ENCODE assay signal across 8 mouse cellular contexts in the genomic region with DNA sequence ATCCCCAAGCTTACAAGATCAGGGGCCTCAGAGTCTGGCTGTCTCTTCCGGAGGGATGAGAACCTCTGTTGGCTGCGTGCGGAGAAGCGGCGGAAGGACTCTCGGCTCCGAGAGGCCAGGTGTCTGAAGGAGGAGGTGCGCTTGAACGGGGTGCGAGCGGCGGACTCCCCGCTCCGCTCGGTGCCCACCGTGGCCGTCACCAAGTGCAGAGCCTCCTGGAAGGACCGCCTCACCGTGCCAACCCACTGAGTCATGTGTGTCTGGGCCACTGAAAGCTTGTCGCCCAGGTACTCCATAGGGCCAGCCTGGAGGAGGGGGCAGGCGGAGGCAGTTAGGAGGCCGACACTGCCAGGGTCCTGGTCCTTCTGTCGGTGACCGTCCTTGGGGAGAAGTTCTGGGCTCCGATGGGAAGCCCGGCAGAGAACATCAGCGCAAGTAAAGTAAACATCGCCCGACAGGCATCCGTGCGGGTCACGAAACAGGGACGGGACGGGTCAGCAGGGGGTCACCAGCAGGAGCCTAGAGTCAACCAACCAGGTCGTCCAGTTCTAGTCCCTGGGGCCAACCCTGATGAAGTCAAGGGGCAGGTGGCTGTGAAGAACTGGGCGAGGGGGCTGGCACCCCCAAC. TPM values are rescaled to one million over a fixed set of nuclear protein-coding genes. Genes with fewer than 3 reads are reported as not detected.
DNase-seq lines count a peak whose midpoint lies in the region; ATAC-seq and TF ChIP-seq lines count a peak whose summit lies in the region.

No protein-coding gene starts in this region.

- H3K27ac ChIP-seq in spleen, adult 2 months (ENCODE audit: insufficient read depth, low read length) = no peak overlapping the region
- no peak overlapping the region for H3K27ac ChIP-seq in limb, embryonic 11.5 days (replicated peaks; ENCODE audit: low read depth, low read length)
- H3K27ac ChIP-seq in midbrain, embryonic 16.5 days (ENCODE audit: low read length) = peak overlapping the region; percentile 47; the same call in 1 of the 2 replicates

- peak overlapping the region; percentile 70 for H3K4me2 ChIP-seq in limb, embryonic 11.5 days (ENCODE audit: low read depth, severe bottlenecking)
- H3K4me2 ChIP-seq in midbrain, embryonic 16.5 days (ENCODE audit: low read length) = peak overlapping the region; percentile 99

- TF ChIP-seq CTCF in spleen, adult 2 months (IDR thresholded peaks at IDR 0.05; ENCODE audit: extremely low read depth, insufficient read depth, insufficient read length, insufficient replicate concordance) = no peak

- peak; percentile 36 for DNase-seq in CD4-positive, CD25-positive, alpha-beta regulatory T cell, adult 2 months (ENCODE audit: low read depth, low spot score)
- DNase-seq in spleen, adult 2 months (ENCODE audit: low read depth in 1 of 2, low spot score in 2 of 2) = no peak
- no peak for DNase-seq in spleen, postnatal 14 days (ENCODE audit: low spot score in 2 of 2)
- DNase-seq in limb, embryonic 11.5 days (ENCODE audit: low spot score) = no peak
- DNase-seq in layer of hippocampus, adult 9-11 months = no peak

- H3K9ac ChIP-seq in limb, embryonic 11.5 days (ENCODE audit: low read length) = 0 out of 2 replicates have a peak overlapping the region, but pooled peaks have one; percentile 38
- peak overlapping the region; percentile 81 for H3K9ac ChIP-seq in midbrain, embryonic 16.5 days (ENCODE audit: low read depth, low read length)

- ATAC-seq in CD4-positive, CD25-positive, alpha-beta regulatory T cell, adult 4 months = no peak
- ATAC-seq in limb, embryonic 11.5 days (ENCODE audit: insufficient number of reproducible peaks, low FRiP score, low TSS enrichment, low read depth) = 0 out of 2 replicates have a peak, but pooled peaks have one; percentile 19
- no peak for ATAC-seq in midbrain, embryonic 16.5 days
- no peak for ATAC-seq in monocyte, adult 5-6 weeks (replicated peaks; ENCODE audit: insufficient number of reproducible peaks, low FRiP score, low TSS enrichment, poor library complexity, severe bottlenecking)

- H3K4me3 ChIP-seq in spleen, adult 2 months (ENCODE audit: extremely low read depth, insufficient read depth, insufficient read length) = peak overlapping the region; percentile 57
- peak overlapping the region; percentile 38 for H3K4me3 ChIP-seq in limb, embryonic 11.5 days (ENCODE audit: low read depth, low read length)
- H3K4me3 ChIP-seq in midbrain, embryonic 16.5 days (ENCODE audit: low read depth, low read length) = peak overlapping the region; percentile 56

- H3K36me3 ChIP-seq in spleen, adult 2 months (ENCODE audit: control insufficient read depth, insufficient read depth, low read length) = no peaks in the 10 kb centered on the region
- no peaks in the 10 kb centered on the region for H3K36me3 ChIP-seq in limb, embryonic 11.5 days (ENCODE audit: control insufficient read depth, insufficient read depth, low read length)
- H3K36me3 ChIP-seq in midbrain, embryonic 16.5 days (ENCODE audit: control insufficient read depth, insufficient read depth, low read length) = no peaks in the 10 kb centered on the region

- 5% methylated on average over 36 of the region's 36 CpGs for WGBS in spleen, adult 2 months
- WGBS in limb, embryonic 11.5 days = 5% methylated on average over 36 of the region's 36 CpGs
- 11% methylated on average over 36 of the region's 36 CpGs for WGBS in midbrain, embryonic 16.5 days

- H3K4me1 ChIP-seq in spleen, adult 2 months (ENCODE audit: control insufficient read depth, insufficient read depth, insufficient read length) = peaks cover 11% of the 10 kb centered on the region; the same call in 1 of the 2 replicates
- H3K4me1 ChIP-seq in limb, embryonic 11.5 days (ENCODE audit: control insufficient read depth, insufficient read depth, low read length) = peaks cover 20% of the 10 kb centered on the region
- H3K4me1 ChIP-seq in midbrain, embryonic 16.5 days (ENCODE audit: control insufficient read depth, insufficient read depth, low read length) = peaks cover 10% of the 10 kb centered on the region; the same call in 1 of the 2 replicates

- TF ChIP-seq POLR2A in spleen, adult 2 months (IDR thresholded peaks at IDR 0.05; ENCODE audit: low read depth, low read length) = no peak

- no peaks in the 10 kb centered on the region; the same call in 1 of the 2 replicates for H3K9me3 ChIP-seq in limb, embryonic 11.5 days (ENCODE audit: control insufficient read depth, low read length)
- H3K9me3 ChIP-seq in midbrain, embryonic 16.5 days (replicated peaks; ENCODE audit: control insufficient read depth, low read length, poor library complexity, severe bottlenecking) = no peaks in the 10 kb centered on the region

- H3K27me3 ChIP-seq in spleen, adult 2 months (ENCODE audit: control insufficient read depth, insufficient read depth, low read length) = peaks cover 5% of the 10 kb centered on the region; the same call in 1 of the 2 replicates
- H3K27me3 ChIP-seq in limb, embryonic 11.5 days (ENCODE audit: control insufficient read depth, insufficient read depth, low read length) = peaks cover 22% of the 10 kb centered on the region
- no peaks in the 10 kb centered on the region for H3K27me3 ChIP-seq in midbrain, embryonic 16.5 days (ENCODE audit: control insufficient read depth, insufficient read depth, low read depth, low read length)

RNA-seq across cellular contexts. Expression of gene Crybb3, which starts 56.4 kb away (rescaled TPM):
- not detected for polyA plus RNA-seq in CD4-positive, CD25-positive, alpha-beta regulatory T cell, adult 4 months (2017; shearing (Covaris generic))
- polyA plus RNA-seq in spleen, adult 2 months (2012; rRNA removed) = 1.7 and 2.7 TPM in 2 replicates
- polyA plus RNA-seq in limb, embryonic 11.5 days (2014; fragmentation: Nextera tagmentation; extraction: Ambion mirVana) = 0.39 and 0.78 TPM in 2 replicates
- polyA plus RNA-seq in midbrain, embryonic 16.5 days (2015; fragmentation: Nextera tagmentation; extraction: Ambion mirVana) = 0.60 and 2.3 TPM in 2 replicates
- total RNA-seq in monocyte, adult 5-6 weeks (2017) = not detected in 3 replicates
